Mouse (Mus musculus) spleen, adult 2 months (tissue): ENCODE results near the gene Edn3.

Experiments used
- CTCF ChIP-seq: fragments of 200-500 bp; IDR thresholded peaks from 2 replicates; pipeline ENCODE4 v1.5.1; 2011; ENCODE audit warnings: mild to moderate bottlenecking, inconsistent platforms; ENCODE audit not compliant: insufficient read depth, insufficient read length, insufficient replicate concordance; ENCODE audit errors: extremely low read depth
- POLR2A ChIP-seq: fragments of 200-500 bp; IDR thresholded peaks from 2 replicates; pipeline ENCODE4 v1.6.1; 2011; ENCODE audit warnings: low read depth, low read length, inconsistent platforms

DNA sequence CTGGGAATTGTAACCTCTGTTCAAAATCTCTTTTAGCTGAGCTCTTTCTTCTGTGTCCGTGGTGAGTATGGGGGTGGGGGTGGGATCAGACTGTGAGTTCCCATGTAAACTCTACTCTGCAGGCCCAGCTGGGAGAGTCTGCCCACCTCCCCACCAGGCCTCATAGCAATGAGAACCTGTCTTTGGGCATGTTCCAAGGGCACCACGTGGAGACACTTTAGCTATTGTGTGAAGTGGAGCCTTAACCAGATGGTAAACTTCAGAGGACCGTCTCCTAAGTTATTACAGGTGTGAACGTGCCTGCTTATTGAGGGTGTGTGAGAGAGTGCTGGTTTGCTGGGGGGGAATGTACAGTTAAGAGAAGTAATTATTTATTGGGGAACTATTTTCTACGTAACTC, 22.5 kb downstream of the Edn3 start:
- TF ChIP-seq CTCF (no peak), POLR2A (no peak)
